Mouse (Mus musculus): ENCODE results near the gene Gps1.
A peak's percentile ranks its signal among the peaks of the same experiment; 100 is the strongest.
"Not testable (repeated sequence)": the region's sequence is repeated elsewhere in the genome, so short reads cannot be mapped to it uniquely, and the experiment has no call there.

The Gps1 gene

GRCm38 (mm10) chr11:120784064-120784791 is at the start of gene Gps1, which contains the start of gene Rfng:
Gps1 (plus strand) TSS chr11:120784272.
Rfng (minus strand) TSS chr11:120784207.
- peak; percentile 27 for DNase-seq (ENCODE audit: low read depth, low spot score)

GRCm38 (mm10) chr11:120736424-120736823 is 47.6 kb upstream of the Gps1 start:
- DNase-seq (ENCODE audit: low read depth, low spot score): no peak

GRCm38 (mm10) chr11:120740981-120741380 is 43.1 kb upstream of the Gps1 start:
- no peak for DNase-seq (ENCODE audit: low read depth, low spot score)

GRCm38 (mm10) chr11:120744121-120744701 is 39.9 kb upstream of the Gps1 start:
- no peak for DNase-seq (ENCODE audit: low read depth, low spot score)

- no peak for DNase-seq (ENCODE audit: low read depth, low spot score)
These were observed 36.1 kb upstream of the Gps1 start for GRCm38 (mm10) chr11:120747974-120748373.

GRCm38 (mm10) chr11:120749430-120749829 is 34.6 kb upstream of the Gps1 start:
- no peak for DNase-seq (ENCODE audit: low read depth, low spot score)

- DNase-seq (ENCODE audit: low read depth, low spot score): no peak
These were observed 32.5 kb upstream of the Gps1 start for GRCm38 (mm10) chr11:120751606-120752005.

- no peak for DNase-seq (ENCODE audit: low read depth, low spot score)
These were observed 23.8 kb upstream of the Gps1 start for GRCm38 (mm10) chr11:120760236-120760635.

GRCm38 (mm10) chr11:120761811-120762671 is 22.0 kb upstream of the Gps1 start:
- no peak for DNase-seq (ENCODE audit: low read depth, low spot score)

GRCm38 (mm10) chr11:120762672-120763041 is 21.4 kb upstream of the Gps1 start, which contains the start of gene Hmga1b:
Hmga1b (plus strand) TSS chr11:120762794.
- DNase-seq (ENCODE audit: low read depth, low spot score): not testable (repeated sequence)

- not testable (repeated sequence) for DNase-seq (ENCODE audit: low read depth, low spot score)
These were observed 20.7 kb upstream of the Gps1 start for GRCm38 (mm10) chr11:120763121-120763999.

- not testable (repeated sequence) for DNase-seq (ENCODE audit: low read depth, low spot score)
These were observed 17.0 kb upstream of the Gps1 start for GRCm38 (mm10) chr11:120767023-120767422.

GRCm38 (mm10) chr11:120768206-120768605 is 15.9 kb upstream of the Gps1 start:
- DNase-seq (ENCODE audit: low read depth, low spot score): no peak

- DNase-seq (ENCODE audit: low read depth, low spot score): no peak
These were observed 11.3 kb upstream of the Gps1 start for GRCm38 (mm10) chr11:120772749-120773148.

GRCm38 (mm10) chr11:120773463-120774190 is 10.4 kb upstream of the Gps1 start:
- no peak for DNase-seq (ENCODE audit: low read depth, low spot score)

GRCm38 (mm10) chr11:120775774-120776469 is 8.2 kb upstream of the Gps1 start:
- DNase-seq (ENCODE audit: low read depth, low spot score): peak; percentile 76

- DNase-seq (ENCODE audit: low read depth, low spot score): no peak
These were observed 6.9 kb upstream of the Gps1 start for GRCm38 (mm10) chr11:120777123-120777522.

GRCm38 (mm10) chr11:120779876-120780275 is 4.2 kb upstream of the Gps1 start:
- no peak for DNase-seq (ENCODE audit: low read depth, low spot score)

GRCm38 (mm10) chr11:120781361-120781760 is 2.7 kb upstream of the Gps1 start:
- not testable (repeated sequence) for DNase-seq (ENCODE audit: low read depth, low spot score)
